Mouse (Mus musculus): ENCODE data around the gene Zfpm1.
A peak's percentile ranks its signal among the peaks of the same experiment; 100 is the strongest.
"Not testable (repeated sequence)": the region's sequence is repeated elsewhere in the genome, so short reads cannot be mapped to it uniquely, and the experiment has no call there.

Gene Zfpm1

DNA sequence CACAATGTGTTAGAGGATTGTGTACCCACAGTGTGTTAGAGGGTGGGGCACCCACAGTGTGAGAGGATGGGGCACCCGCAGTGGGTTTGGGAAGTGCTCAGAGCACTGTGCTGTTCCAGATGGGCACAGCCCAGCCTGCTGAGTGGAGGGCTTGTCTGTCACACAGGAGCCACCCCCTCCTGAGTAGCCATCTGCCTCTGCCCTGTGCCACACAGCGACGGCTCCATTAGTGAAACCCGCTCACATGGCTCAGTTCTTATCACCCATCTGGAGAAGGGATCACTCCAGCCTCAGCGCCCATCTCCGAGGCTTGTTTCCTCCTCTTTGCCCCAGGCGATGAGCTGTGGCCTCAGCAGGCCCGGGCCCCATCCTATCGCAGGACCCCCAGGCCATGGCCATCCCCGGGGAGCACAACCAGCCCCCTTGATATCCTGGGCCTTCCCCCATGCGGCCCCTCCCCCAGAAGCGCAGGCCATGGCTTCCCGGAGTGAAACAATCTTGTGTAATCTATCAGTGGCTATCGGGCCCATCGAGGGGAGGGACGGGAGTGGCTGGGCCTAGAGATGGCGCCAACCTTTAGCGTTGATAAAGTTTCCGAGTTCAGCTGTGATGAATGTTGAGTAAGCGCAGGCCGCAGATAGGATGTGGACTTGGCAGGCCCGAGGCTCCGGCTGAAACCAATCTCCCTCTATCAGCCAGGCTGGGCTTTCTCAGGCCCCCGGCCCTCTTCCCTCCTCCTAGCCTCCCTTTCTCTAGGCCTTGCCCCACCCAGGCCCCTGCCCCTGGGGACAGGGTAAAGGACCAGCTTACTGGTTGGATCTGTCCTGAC is 14.4 kb downstream of the Zfpm1 start:
- no peak for DNase-seq (ENCODE audit: low spot score)

DNA sequence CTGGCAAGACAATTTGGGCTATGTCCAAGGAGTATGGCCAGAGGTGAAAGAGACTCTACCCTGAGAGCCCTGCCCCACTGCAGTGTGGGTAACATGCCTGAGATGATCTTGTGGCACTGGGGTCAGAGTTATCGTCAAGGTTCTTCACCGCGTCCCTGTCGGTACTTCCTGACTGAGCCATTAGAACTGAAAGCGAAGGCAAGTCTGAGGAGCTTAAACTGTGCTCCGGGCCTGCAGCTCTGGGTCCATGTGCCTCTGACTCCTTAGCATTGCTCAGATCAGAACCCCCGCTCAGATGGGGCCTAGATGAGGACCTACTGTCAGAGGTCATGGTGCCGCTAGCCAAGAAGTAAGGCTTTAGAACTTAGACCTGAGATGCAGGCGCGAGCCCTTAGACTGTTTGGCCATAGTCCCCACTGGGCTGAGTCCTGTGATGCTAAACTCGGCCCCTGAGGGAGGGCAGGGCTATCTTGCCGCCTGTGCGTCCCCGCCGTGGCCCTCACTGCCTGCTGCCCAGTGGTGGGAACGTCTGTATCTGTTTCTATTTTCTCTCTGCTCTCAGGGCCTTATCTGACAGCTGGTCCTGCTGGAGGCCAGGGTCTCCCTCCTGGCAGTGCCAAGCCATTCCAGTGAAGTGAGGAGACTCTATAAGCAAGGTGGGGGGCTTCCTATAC is 17.8 kb downstream of the Zfpm1 start:
- DNase-seq (ENCODE audit: low spot score) = no peak

DNA sequence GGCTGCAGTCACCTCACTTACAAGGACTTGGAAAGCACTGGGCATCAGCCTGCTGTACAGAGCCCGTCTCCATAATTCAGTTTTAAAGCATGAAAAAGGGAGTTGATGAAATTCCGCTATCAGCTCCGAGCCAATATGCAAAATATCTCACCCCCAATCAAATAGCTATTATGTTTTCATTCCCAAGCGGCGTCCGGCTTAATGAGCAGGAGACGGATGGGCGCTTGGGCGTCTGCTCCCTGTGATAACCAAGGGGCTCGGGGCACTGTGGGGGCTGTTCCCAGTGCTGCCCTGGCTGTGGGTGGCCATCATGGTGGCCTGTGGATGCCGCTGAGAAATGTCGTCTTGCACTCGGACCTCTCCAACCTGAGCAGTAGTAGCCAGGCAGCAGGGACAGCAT is 19.1 kb downstream of the Zfpm1 start:
- DNase-seq (ENCODE audit: low spot score) = no peak

DNA sequence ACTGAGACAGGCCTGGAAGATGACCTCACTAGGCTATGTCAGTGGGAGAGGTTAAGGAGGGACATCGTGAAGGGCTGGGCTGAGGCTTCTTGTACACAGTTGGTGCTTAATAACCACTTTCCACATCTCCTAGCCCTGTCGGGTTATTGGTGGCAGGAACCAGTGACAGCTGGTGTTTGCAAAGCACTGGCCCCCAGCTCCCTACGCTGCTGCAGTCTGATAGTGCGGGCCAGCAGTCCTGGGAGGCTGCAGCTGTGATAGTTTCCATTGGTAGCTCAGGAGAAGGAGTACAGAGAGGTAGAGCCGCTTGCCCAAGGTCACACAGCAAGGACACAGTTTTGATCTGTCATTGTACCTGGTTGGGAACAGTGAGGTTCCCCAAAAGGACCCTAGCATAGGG is 19.9 kb downstream of the Zfpm1 start:
- DNase-seq (ENCODE audit: low spot score) = no peak

DNA sequence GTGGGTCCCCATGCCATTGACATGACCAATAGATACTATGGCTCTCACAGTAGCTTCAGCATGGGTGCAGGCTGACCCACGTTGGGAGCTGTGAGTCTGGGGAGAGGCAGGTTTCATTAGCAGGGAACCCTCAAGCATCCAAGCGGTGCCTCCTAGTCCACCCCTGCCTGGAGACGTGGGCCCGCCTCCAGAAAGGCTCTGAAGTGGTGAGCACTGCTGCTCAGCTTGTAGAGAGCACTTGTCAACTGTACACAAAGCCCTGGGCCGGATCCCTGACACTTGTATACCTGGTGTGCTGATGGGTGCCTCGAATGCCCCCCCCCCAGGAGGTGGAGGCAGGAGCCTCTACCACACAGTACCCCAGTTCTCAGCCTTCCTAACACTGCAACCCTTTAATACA is 21.5 kb downstream of the Zfpm1 start:
- DNase-seq (ENCODE audit: low spot score) = peak; percentile 64

DNA sequence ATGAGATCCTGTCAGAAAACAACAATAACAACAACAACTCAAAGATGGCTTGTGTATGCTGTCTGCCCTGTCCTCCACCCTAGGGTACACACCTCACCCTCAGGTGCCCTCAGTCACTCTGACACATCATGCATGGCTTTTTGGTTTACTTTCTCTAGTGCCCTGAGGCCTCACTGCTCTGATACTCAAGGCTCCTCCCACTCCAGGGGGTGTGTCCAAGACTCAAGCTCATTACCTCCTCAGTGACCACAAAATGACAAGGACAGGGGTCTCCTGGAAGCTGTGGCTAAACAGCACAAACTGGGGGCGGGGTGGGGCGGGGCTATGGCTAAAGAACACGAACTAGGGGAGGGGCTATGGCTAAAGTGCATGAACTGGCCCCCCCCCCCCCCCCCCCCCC is 22.1 kb downstream of the Zfpm1 start:
- no peak for DNase-seq (ENCODE audit: low spot score)

DNA sequence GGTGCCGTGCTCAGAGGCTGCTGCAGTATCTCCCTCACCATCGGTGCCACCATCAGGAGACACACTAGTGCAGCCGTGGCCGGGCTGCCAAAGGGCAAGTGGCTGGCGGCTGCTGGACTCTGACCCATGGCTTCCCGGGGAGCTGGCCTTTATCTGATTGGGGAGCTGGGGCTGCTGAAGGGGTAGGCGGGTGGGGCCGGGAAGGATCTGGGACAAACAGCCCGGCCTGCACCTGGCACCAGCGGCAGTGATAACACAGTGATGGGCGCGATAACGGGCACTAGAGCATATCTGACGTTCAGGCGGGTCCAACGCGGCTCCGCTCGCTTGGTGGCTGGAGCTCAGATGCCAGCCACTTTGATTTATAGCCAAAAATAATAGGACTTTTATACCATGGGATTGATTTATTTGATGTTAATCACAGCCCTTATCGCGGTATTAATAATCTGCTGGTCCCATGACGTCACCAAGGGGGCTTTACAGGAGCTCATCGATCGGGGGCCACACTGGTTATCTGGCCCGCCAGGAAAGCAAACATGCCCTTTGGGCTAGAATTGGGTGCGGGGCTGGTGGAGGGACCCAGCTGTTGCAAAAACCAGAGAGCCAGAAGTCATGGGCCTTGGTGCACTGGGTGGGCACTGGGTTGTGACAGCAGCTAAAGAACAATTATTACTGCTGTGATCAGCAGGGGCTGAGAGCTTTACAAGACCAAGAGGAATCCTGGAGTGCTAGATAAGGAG is 24.9 kb downstream of the Zfpm1 start:
- no peak for DNase-seq (ENCODE audit: low spot score)

DNA sequence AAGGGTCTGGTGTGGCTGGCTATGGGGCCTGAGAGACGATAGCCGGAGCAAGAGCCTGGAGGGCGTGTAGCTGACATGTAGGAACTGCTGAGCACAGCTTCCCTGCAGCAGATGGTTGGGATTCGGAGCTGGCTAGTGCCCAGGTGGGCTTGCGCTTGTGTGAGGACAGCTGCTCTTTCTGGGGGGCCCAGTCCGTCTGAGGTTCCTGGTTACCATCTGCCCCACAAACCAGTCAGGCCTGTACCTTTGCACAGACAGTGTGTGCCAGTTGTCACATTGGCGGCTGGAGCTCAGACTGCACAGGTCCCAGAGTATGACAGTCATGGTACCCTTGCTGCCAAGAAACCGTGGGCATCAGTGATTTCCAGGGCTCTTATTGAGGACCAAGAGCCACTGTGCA is 25.9 kb downstream of the Zfpm1 start:
- no peak for DNase-seq (ENCODE audit: low spot score)

DNA sequence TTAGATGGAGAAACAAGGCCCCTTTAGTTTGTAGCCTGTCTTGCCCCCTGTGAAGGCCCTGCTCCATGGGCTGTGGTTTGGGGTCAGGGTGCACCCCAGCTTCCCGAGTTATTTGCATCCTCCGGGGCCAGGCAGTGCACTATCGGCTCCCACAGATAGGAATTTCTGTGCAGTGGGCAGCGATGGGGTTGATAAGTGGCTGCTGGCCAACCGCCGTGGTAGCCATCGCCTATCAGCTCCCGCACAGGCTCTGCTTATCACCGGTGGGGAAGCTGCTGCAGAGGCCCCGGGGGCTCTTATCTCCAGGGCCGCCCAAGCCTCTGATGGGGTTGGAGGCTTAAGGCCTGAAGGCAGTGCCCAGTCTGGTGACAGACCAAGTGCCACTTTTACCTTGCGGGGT is 27.3 kb downstream of the Zfpm1 start:
- no peak for DNase-seq (ENCODE audit: low spot score)

DNA sequence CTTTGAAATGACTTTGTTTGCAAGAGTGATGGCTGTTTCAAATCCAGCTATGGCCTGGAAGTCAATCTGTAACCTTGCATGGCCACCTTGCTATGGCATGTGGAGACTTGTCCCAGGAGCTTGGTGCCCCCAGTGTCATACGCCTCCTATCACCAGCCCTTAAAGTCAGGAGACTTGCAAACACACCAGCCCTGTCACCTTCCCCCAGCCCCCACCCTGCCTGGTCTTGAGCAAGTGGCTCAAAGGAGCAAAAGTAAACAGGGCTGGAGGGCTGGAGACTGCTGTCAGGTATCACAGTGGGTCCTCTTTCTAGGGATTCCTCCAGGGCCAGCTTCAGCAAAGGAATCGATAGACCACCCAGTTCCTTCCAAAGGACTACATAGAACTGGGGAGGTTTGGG is 29.2 kb downstream of the Zfpm1 start:
- DNase-seq (ENCODE audit: low spot score) = no peak

DNA sequence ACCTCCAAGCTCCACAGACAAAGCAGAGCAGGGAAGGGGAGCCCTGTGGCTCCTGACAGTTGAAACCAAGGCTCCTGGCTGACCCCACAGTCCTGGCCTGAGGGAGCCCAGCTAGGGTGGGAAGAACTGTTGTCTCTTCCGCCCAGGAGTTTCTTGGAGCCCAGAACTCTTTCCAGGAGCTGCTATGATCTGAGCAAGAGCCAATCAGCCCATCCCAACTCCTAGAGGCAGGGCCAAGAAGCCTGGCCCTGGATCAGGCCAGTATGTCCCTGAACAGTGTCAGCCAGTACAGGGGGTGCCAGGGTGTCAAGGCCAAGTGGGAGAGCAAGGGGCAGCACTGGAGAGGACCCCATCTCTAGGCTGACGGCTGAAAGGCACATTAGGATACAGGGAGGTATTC is 30.6 kb downstream of the Zfpm1 start:
- no peak for DNase-seq (ENCODE audit: low spot score)

DNA sequence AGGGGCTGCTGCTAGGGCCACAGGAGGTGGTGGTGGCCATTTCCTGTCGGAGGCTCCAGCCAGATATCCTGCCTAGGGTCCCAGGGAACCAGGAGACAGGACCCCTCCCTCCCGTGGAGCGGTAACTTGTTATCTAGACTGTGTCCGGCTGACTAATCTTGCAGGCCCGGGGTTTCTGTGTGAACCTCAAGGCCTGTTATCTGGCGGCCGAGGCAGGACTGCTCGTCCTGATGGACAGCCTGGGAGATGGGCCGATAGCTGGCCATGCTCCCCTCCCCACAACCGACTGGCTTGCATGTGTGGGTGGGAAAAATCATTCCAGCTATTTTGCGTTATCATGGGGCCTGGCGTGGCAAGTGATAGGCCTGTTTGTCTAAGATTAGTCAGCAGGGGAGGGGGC is 31.4 kb downstream of the Zfpm1 start:
- DNase-seq (ENCODE audit: low spot score) = no peak

DNA sequence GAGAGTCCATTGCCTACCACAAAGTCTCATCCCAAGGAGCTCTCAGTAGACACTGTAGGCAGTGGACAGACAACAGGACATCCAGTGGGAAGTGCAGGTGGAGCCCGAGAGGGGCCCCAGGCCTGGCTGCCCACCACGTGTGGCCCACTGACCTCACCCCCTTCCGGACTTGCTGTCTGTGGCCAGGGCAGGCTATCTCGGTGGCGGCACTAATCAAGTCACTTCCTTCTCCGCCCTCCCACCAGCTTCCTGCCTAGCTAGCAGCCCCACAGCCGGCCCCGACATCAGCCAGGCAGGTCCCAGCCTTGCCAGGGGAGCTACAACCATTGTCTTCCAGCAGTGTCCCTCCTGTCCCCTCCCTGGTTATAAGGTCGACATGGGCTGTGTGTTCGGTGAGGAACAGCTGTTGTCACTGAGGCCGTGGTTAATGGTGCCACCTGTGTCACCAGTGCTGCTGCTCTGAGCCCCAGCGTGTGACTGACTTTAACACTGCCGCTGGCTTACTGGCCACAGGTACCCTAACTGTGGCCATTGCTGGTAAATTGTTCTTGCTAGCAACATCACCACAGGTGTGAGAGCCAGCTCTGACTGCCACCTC is 33.1 kb downstream of the Zfpm1 start:
- peak; percentile 52 for DNase-seq (ENCODE audit: low spot score)

DNA sequence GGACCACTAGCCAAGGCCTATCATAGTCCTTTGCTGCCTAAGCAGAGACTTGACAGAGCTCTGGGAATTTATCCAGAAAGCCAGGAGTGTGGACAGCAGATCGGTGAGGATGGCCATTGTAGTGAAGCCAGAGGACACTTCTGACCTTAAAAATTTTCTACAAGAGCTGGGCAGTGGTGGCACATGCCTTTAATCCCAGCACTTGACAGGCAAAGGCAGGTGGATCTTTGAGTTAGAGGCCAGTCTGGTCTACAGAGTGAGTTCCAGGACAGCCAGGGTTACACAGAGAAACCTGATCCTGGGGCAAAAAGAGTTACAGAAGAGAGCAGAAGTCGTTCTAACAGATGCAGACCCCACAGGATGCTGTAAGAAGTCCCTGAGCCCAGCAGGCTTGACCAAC is 34.5 kb downstream of the Zfpm1 start:
- no peak for DNase-seq (ENCODE audit: low spot score)

DNA sequence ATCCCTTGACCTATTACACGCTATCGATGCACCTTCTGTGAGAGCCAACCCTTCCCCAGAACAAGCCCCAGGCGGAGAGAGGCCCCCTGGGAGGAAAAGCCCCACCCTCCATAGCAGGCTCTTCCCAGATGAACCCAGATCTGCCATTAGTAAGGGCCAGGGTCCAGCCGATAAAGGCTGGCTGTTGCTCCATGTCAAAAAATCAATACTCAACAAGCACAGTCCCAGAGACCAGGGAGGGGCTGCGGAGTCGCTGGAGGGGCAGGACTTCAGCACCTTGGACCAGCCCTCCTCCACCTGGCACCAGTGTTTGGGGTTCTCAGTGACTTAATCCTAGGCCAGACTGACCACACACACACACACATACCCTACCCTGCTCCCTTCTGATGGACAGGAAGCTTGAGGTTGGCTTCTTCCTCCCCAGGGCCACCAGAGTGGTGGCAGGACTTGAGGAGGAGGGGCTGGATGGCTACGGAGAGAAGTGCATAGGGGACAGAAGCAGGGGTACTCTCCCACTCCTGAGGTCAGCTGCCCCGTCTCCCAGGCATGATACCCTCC is 36.1 kb downstream of the Zfpm1 start:
- DNase-seq (ENCODE audit: low spot score) = no peak

DNA sequence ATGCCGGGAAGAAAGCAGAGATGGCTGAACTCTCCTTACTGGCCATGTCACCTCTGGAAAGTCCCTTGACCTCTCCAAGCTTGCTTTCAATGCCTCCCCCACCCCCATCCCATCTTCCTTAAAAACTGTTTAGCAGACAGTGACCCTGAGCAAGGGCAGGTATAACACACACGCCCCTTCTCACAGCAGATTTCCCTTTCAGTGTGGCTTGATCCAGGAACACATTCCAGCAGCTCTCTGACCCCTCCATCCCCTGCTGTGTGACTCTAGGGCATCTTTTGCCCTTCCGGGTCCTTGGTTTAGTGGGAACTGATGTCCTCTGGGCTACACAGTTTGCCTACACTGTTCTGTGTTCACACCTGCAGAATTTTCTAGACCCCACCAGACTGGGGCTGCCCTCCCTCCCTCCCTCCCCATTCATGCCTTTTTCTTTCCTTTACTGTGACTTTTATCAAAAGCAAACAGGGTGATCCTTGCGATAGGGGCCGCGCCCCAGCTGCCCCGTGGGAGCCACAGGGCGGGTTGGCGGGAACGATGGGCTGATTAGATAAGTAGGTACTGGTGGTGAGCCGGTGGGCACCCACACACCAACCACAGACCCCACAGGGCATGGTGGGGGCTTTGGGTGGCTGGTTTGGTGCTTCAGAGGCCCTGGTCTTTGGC is 37.2 kb downstream of the Zfpm1 start:
- DNase-seq (ENCODE audit: low spot score) = no peak

DNA sequence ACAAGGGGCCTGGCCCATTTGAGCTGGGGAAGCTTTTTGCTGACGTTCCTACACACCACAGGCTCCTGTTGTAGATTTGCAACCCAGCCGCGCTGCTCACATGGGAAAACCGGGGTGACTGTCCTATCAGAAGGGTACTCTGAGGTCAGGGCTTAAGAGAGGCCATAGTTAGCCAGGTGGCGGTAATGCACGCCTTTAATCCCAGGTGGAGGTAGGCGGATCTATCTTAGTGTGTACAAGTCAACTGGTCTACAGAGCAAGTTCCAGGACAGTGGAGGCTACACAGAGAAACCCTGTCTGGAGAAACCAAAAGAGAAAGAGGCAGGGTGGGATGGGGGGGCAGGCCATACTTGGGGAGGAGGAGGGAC is 37.8 kb downstream of the Zfpm1 start:
- DNase-seq (ENCODE audit: low spot score) = no peak

DNA sequence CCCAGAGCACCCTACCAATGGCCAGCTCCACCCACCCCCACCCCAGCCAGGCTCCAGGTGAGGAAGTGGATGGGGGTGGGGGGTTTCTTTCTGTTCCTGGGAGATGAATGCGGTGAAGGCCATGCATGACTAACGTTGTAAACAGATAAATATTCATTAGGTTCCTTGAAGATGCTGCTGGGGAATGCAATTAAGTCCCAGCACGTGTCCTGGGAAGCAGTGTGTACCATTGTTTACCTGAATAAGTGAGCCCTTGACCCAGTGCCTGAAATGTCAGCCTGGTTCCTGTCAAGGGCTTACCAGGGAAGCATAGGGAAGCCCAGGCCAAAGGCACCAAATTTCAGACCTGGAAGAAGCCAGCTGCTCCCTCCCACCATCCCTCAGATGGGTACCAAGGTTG is 38.6 kb downstream of the Zfpm1 start:
- DNase-seq (ENCODE audit: low spot score) = no peak

DNA sequence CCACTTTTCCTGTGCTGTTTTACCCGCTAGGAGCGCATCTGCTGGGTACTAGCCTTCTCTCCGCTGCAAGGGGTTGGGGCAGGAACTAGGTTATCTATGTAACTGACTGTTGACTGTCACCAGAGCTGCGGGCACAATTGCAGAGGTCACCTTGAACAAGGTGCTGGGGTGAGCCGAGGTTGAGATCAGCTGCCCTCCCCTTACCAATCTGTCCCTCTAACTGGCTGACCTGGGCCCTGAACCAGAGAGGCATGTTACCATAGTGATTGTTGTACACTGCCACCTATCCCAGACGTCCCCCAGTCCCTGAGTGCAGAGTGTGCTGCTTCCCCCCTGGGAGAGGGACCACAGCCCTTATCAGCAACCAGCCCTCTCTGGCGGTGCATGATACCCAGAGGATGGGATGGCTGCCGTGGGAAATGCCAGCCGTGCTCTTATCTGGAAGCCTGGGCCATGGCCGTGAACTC is 39.5 kb downstream of the Zfpm1 start:
- DNase-seq (ENCODE audit: low spot score) = no peak

DNA sequence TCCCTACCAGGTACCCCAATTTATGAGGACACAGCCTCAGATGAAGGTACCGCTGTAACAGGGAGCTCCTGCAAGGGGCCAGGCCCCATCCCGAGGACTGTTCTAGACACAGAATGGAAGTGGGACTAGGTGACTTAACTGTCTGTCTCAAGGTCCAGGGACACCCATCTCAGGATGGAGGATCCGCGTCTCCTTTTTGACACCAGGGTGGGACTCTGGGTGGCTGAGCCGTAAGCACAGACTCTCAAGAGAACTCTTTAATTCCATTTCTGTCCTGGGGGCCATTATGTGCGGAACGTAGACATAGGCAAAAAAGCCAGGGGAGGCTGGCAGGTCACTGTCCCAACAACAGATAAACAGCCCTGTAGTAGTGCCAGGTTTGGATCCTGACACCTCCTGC is 40.2 kb downstream of the Zfpm1 start:
- DNase-seq (ENCODE audit: low spot score) = no peak

DNA sequence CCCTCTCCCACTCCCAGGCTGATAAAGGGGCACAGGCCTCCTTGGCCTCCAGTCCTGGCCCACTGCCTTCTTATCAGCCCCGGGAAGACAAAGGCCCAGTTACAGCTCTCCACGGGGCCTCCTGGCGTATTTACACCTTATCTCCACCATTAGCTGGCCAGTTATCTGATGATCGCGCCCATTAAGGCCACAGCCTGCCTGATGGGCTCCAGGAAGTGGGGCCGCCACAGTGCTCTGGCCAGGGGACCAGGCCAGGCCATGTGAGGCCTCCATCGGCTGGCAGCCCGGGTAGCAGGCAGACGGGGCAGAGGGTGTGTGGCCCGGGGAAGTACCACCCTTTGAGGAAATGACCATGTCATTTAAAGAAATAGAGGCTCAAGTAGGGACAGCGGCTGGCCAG is 40.9 kb downstream of the Zfpm1 start:
- DNase-seq (ENCODE audit: low spot score) = no peak

DNA sequence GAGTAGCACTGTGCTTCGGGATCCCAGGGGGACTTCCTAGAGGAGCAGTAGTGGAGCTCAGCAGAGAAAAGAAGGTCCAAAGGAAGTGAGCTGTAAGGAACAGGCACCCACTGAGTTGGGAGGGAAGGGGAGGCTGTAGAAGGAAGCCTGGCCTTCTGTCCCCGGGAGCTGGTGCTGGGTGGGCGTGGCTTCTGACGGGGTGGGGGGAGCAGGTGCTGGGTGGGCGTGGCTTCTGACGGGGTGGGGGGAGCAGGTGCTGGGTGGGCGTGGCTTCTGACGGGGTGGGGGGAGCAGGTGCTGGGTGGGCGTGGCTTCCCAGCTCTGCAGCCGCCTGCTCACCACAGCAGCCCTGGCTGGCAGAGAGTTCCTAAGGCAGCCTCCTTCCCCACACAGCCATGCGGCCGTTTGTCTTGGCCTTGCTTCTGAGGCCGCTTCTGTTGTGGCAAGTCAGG is 42.0 kb downstream of the Zfpm1 start:
- DNase-seq (ENCODE audit: low spot score) = not testable (repeated sequence)

Data from lung, postnatal 25 days (tissue).